Mouse (Mus musculus): ENCODE data around the gene Gata3. TPM values are rescaled to one million over a fixed set of nuclear protein-coding genes. Genes with fewer than 3 reads are reported as not detected.

Gene Gata3
- 7.5 and 8.9 TPM in 2 replicates for polyA plus RNA-seq (2015; fragmentation: Nextera tagmentation; extraction: Ambion mirVana)

GRCm38 (mm10) chr2:9889651-9890183, at the start of gene Gata3:
Gene Gata3, minus strand, starts transcription at chr2:9890034.
- Histone ChIP-seq H3K27me3 (ENCODE audit: control insufficient read depth, insufficient read depth, low read length) (peaks cover 12% of the 10 kb centered on the region), H3K36me3 (ENCODE audit: control insufficient read depth, insufficient read depth, low read length) (no peaks in the 10 kb centered on the region), H3K4me3 (ENCODE audit: low read depth, low read length) (peak within 1 kb of the TSS; percentile 20), H3K27ac (replicated peaks) (no peak within 1 kb of the TSS), H3K4me1 (replicated peaks; ENCODE audit: control insufficient read depth, insufficient read depth) (no peaks in the 10 kb centered on the region; the same call in 1 of the 2 replicates), H3K4me2 (replicated peaks; ENCODE audit: low read depth) (peak within 1 kb of the TSS; percentile 39), H3K9ac (ENCODE audit: low read length) (no peak within 1 kb of the TSS), H3K9me3 (ENCODE audit: control insufficient read depth, low read length) (no peaks in the 10 kb centered on the region)
- under 1% methylated on average over 23 of the region's 23 CpGs for WGBS
- DNase-seq (ENCODE audit: low spot score) (no peak), ATAC-seq (ENCODE audit: low FRiP score, low TSS enrichment) (no peak)
- TF ChIP-seq CTCF (IDR thresholded peaks at IDR 0.05; ENCODE audit: low read depth) (no peak), EP300 (optimal IDR thresholded peaks at IDR 0.05) (no peak)

- Histone ChIP-seq H3K9me3 (ENCODE audit: control insufficient read depth, low read length) (no peaks in the 10 kb centered on the region), H3K27me3 (ENCODE audit: control insufficient read depth, insufficient read depth, low read length) (no peaks in the 10 kb centered on the region), H3K4me3 (ENCODE audit: low read depth, low read length) (no peak overlapping the region), H3K36me3 (ENCODE audit: control insufficient read depth, insufficient read depth, low read length) (no peaks in the 10 kb centered on the region), H3K4me1 (replicated peaks; ENCODE audit: control insufficient read depth, insufficient read depth) (no peaks in the 10 kb centered on the region), H3K27ac (replicated peaks) (no peak overlapping the region), H3K9ac (ENCODE audit: low read length) (no peak overlapping the region), H3K4me2 (replicated peaks; ENCODE audit: low read depth) (no peak overlapping the region)
- 77% methylated on average over 4 of the region's 4 CpGs for WGBS
- no peak for DNase-seq (ENCODE audit: low spot score)
- ATAC-seq (ENCODE audit: low FRiP score, low TSS enrichment): no peak
- TF ChIP-seq CTCF (IDR thresholded peaks at IDR 0.05; ENCODE audit: low read depth) (no peak), EP300 (optimal IDR thresholded peaks at IDR 0.05) (no peak)
These were observed 49.4 kb upstream of the Gata3 start for GRCm38 (mm10) chr2:9939250-9939649.

GRCm38 (mm10) chr2:9935965-9936364, 46.1 kb upstream of the Gata3 start:
- Histone ChIP-seq H3K4me2 (replicated peaks; ENCODE audit: low read depth) (no peak overlapping the region), H3K4me1 (replicated peaks; ENCODE audit: control insufficient read depth, insufficient read depth) (no peaks in the 10 kb centered on the region), H3K36me3 (ENCODE audit: control insufficient read depth, insufficient read depth, low read length) (no peaks in the 10 kb centered on the region), H3K9me3 (ENCODE audit: control insufficient read depth, low read length) (no peaks in the 10 kb centered on the region), H3K27ac (replicated peaks) (no peak overlapping the region), H3K4me3 (ENCODE audit: low read depth, low read length) (no peak overlapping the region), H3K27me3 (ENCODE audit: control insufficient read depth, insufficient read depth, low read length) (no peaks in the 10 kb centered on the region), H3K9ac (ENCODE audit: low read length) (no peak overlapping the region)
- ATAC-seq (ENCODE audit: low FRiP score, low TSS enrichment) (no peak), DNase-seq (ENCODE audit: low spot score) (no peak)
- WGBS: 40% methylated on average over 1 of the region's 1 CpGs
- TF ChIP-seq EP300 (optimal IDR thresholded peaks at IDR 0.05) (no peak), CTCF (IDR thresholded peaks at IDR 0.05; ENCODE audit: low read depth) (no peak)

GRCm38 (mm10) chr2:9926905-9927283, 37.1 kb upstream of the Gata3 start:
- Histone ChIP-seq H3K27ac (replicated peaks) (no peak overlapping the region), H3K9ac (ENCODE audit: low read length) (no peak overlapping the region), H3K4me2 (replicated peaks; ENCODE audit: low read depth) (no peak overlapping the region), H3K4me1 (replicated peaks; ENCODE audit: control insufficient read depth, insufficient read depth) (no peaks in the 10 kb centered on the region), H3K4me3 (ENCODE audit: low read depth, low read length) (no peak overlapping the region), H3K36me3 (ENCODE audit: control insufficient read depth, insufficient read depth, low read length) (no peaks in the 10 kb centered on the region), H3K27me3 (ENCODE audit: control insufficient read depth, insufficient read depth, low read length) (no peaks in the 10 kb centered on the region), H3K9me3 (ENCODE audit: control insufficient read depth, low read length) (no peaks in the 10 kb centered on the region)
- no peak for TF ChIP-seq EP300 (optimal IDR thresholded peaks at IDR 0.05)
- TF ChIP-seq CTCF (IDR thresholded peaks at IDR 0.05; ENCODE audit: low read depth): no peak
- DNase-seq (ENCODE audit: low spot score) (no peak), ATAC-seq (ENCODE audit: low FRiP score, low TSS enrichment) (no peak)
- WGBS: 73% methylated on average over 4 of the region's 4 CpGs

GRCm38 (mm10) chr2:9926194-9926904, 36.5 kb upstream of the Gata3 start:
- H3K4me3 ChIP-seq (ENCODE audit: low read depth, low read length): no peak overlapping the region
- no peaks in the 10 kb centered on the region for H3K36me3 ChIP-seq (ENCODE audit: control insufficient read depth, insufficient read depth, low read length)
- H3K27me3 ChIP-seq (ENCODE audit: control insufficient read depth, insufficient read depth, low read length): no peaks in the 10 kb centered on the region
- H3K9ac ChIP-seq (ENCODE audit: low read length): no peak overlapping the region
- no peak for DNase-seq (ENCODE audit: low spot score)
- no peak overlapping the region for H3K27ac ChIP-seq (replicated peaks)
- 0 out of 2 replicates have a peak, but pooled peaks have one; percentile 18 for ATAC-seq (ENCODE audit: low FRiP score, low TSS enrichment)
- TF ChIP-seq CTCF (IDR thresholded peaks at IDR 0.05; ENCODE audit: low read depth) (peak; percentile 12; the same call in 1 of the 2 replicates), EP300 (optimal IDR thresholded peaks at IDR 0.05) (no peak)
- H3K4me1 ChIP-seq (replicated peaks; ENCODE audit: control insufficient read depth, insufficient read depth): no peaks in the 10 kb centered on the region
- 47% methylated on average over 7 of the region's 7 CpGs for WGBS
- no peaks in the 10 kb centered on the region for H3K9me3 ChIP-seq (ENCODE audit: control insufficient read depth, low read length)
- no peak overlapping the region for H3K4me2 ChIP-seq (replicated peaks; ENCODE audit: low read depth)
